Mouse (Mus musculus) heart, postnatal 0 days (tissue): ENCODE measurements around the gene Zfp704. TPM values are rescaled to one million over a fixed set of nuclear protein-coding genes. Genes with fewer than 3 reads are reported as not detected.

Experiments used
- ATAC-seq: fragments of 200-750 bp; cut with Nextera tagmentation; 2 replicates; pipeline ENCODE4 v1.8.0; 2017; ENCODE audit warnings: low read depth, moderate number of reproducible peaks, moderate library complexity; ENCODE audit not compliant: insufficient read depth
- DNase-seq: peaks from one replicate; pipeline ENCODE4 v3.0.0-alpha.2; 2016; ENCODE audit warnings: low spot score
- H3K27ac ChIP-seq: fragments of 300-500 bp; sonication (generic); 2 replicates; pipeline ENCODE4 v1.5.1; 2014; ENCODE audit warnings: low read depth, mild to moderate bottlenecking
- H3K27me3 ChIP-seq: fragments of 300-500 bp; sonication (generic); 2 replicates; pipeline ENCODE4 v1.6.1; 2014; ENCODE audit warnings: low read length, mixed read lengths; ENCODE audit not compliant: control insufficient read depth, insufficient read depth
- H3K36me3 ChIP-seq: fragments of 300-500 bp; sonication (generic); replicated peaks from 2 replicates; pipeline ENCODE4 v1.6.1; 2014; ENCODE audit warnings: low read length, mixed read lengths; ENCODE audit not compliant: control insufficient read depth, insufficient read depth
- H3K4me1 ChIP-seq: fragments of 300-500 bp; sonication (generic); 2 replicates; pipeline ENCODE4 v1.6.1; 2014; ENCODE audit warnings: antibody characterized with exemption; ENCODE audit not compliant: control insufficient read depth, insufficient read depth
- H3K4me2 ChIP-seq: fragments of 300-500 bp; sonication (generic); 2 replicates; pipeline ENCODE4 v1.6.1; 2014; ENCODE audit warnings: low read depth, mild to moderate bottlenecking, low read length, moderate library complexity
- H3K4me3 ChIP-seq: fragments of 300-500 bp; sonication (generic); 2 replicates; pipeline ENCODE4 v1.5.1; 2014; ENCODE audit warnings: low read depth, low read length
- H3K9ac ChIP-seq: fragments of 300-500 bp; sonication (generic); replicated peaks from 2 replicates; pipeline ENCODE4 v1.6.1; 2014; ENCODE audit warnings: low read depth, low read length, mixed read lengths
- H3K9me3 ChIP-seq: fragments of 300-500 bp; sonication (generic); replicated peaks from 2 replicates; pipeline ENCODE4 v1.6.1; 2016; ENCODE audit warnings: low read length; ENCODE audit not compliant: control insufficient read depth
- CTCF ChIP-seq: IDR thresholded peaks from 2 replicates; pipeline ENCODE4 v1.5.1; 2016; ENCODE audit warnings: antibody characterized with exemption, control low read depth, low read depth
- EP300 ChIP-seq: IDR thresholded peaks from 2 replicates; pipeline ENCODE4 v1.6.1; 2016; ENCODE audit warnings: antibody characterized with exemption, low read depth
- WGBS: fragments of 180-500 bp; shearing (Covaris S2); extraction: QIAGEN DNeasy Blood & Tissue Kit; methylation state at CpG from one replicate; pipeline ENCODE4 v1.1.7; 2014; 5-methylcytosine and 5-hydroxymethylcytosine counted together
- polyA plus RNA-seq: library from polyadenylated mRNA; unstranded; fragments of >200 nt; fragmentation: Nextera tagmentation; extraction: Ambion mirVana; gene quantifications from 2 replicates; pipeline ENCODE4 v1.2.1, GENCODE M21; 2015
- total RNA-seq: library from RNA; depleted of rRNA; stranded (reverse); fragments of >200 nt; gene quantifications from 2 replicates; pipeline ENCODE4 v1.2.3, GENCODE M21; 2014; ENCODE audit warnings: low replicate concordance

The Zfp704 gene
- total and polyA plus RNA-seq, 2 experiments from 2014 or later, result 3.5 to 15.8 TPM

- Histone ChIP-seq H3K9me3 (no peaks in the 10 kb centered on the region; the same call in 1 of the 2 replicates), H3K9ac (no peak overlapping the region), H3K36me3 (peaks cover 6% of the 10 kb centered on the region), H3K4me1 (no peaks in the 10 kb centered on the region), H3K27me3 (no peaks in the 10 kb centered on the region), H3K4me2 (no peak overlapping the region), H3K27ac (no peak overlapping the region), H3K4me3 (no peak overlapping the region)
- TF ChIP-seq CTCF (no peak), EP300 (no peak)
- DNase-seq (no peak), ATAC-seq (no peak)
- WGBS, result 90% methylated on average over 6 of the region's 6 CpGs
Observed at GRCm38 (mm10) chr3:9474331-9474730, 135.6 kb downstream of the Zfp704 start.

GRCm38 (mm10) chr3:9466287-9466686 lies 143.6 kb downstream of the Zfp704 start:
- TF ChIP-seq EP300, result no peak
- peak; percentile 98 for TF ChIP-seq CTCF
- WGBS, result 33% methylated on average over 3 of the region's 3 CpGs
- no peak overlapping the region for H3K9ac ChIP-seq
- no peak overlapping the region for H3K4me2 ChIP-seq
- H3K27me3 ChIP-seq, result no peaks in the 10 kb centered on the region
- DNase-seq, result peak; percentile 63
- H3K9me3 ChIP-seq, result no peaks in the 10 kb centered on the region
- H3K36me3 ChIP-seq, result no peaks in the 10 kb centered on the region; the same call in 1 of the 2 replicates
- no peak overlapping the region for H3K4me3 ChIP-seq
- 0 out of 2 replicates have a peak, but pooled peaks cover 4% of the 10 kb centered on the region for H3K4me1 ChIP-seq
- H3K27ac ChIP-seq, result no peak overlapping the region
- peak; percentile 78 for ATAC-seq

GRCm38 (mm10) chr3:9465731-9466130 lies 144.2 kb downstream of the Zfp704 start:
- WGBS, result 65% methylated on average over 4 of the region's 4 CpGs
- H3K4me3 ChIP-seq, result no peak overlapping the region
- no peaks in the 10 kb centered on the region for H3K36me3 ChIP-seq
- ATAC-seq (no peak), DNase-seq (no peak)
- H3K4me2 ChIP-seq, result no peak overlapping the region
- 0 out of 2 replicates have a peak, but pooled peaks cover 4% of the 10 kb centered on the region for H3K4me1 ChIP-seq
- no peak overlapping the region for H3K27ac ChIP-seq
- TF ChIP-seq EP300, result no peak
- TF ChIP-seq CTCF, result no peak
- no peaks in the 10 kb centered on the region for H3K27me3 ChIP-seq
- H3K9me3 ChIP-seq, result no peaks in the 10 kb centered on the region
- H3K9ac ChIP-seq, result no peak overlapping the region

GRCm38 (mm10) chr3:9461660-9462059 lies 148.2 kb downstream of the Zfp704 start:
- Histone ChIP-seq H3K36me3 (no peaks in the 10 kb centered on the region), H3K9me3 (no peaks in the 10 kb centered on the region), H3K4me2 (no peak overlapping the region), H3K27me3 (no peaks in the 10 kb centered on the region), H3K9ac (no peak overlapping the region), H3K4me3 (no peak overlapping the region), H3K27ac (peak overlapping the region; percentile 53), H3K4me1 (0 out of 2 replicates have a peak, but pooled peaks cover 4% of the 10 kb centered on the region)
- WGBS, result 35% methylated on average over 5 of the region's 5 CpGs
- TF ChIP-seq EP300 (no peak), CTCF (no peak)
- DNase-seq, result peak; percentile 40
- peak; percentile 76 for ATAC-seq

- Histone ChIP-seq H3K4me2 (no peak overlapping the region), H3K4me3 (no peak overlapping the region), H3K9ac (no peak overlapping the region), H3K27ac (no peak overlapping the region), H3K27me3 (no peaks in the 10 kb centered on the region), H3K9me3 (no peaks in the 10 kb centered on the region), H3K4me1 (0 out of 2 replicates have a peak, but pooled peaks cover 4% of the 10 kb centered on the region), H3K36me3 (no peaks in the 10 kb centered on the region)
- no peak for TF ChIP-seq CTCF
- no peak for TF ChIP-seq EP300
- WGBS, result 86% methylated on average over 6 of the region's 6 CpGs
- DNase-seq (no peak), ATAC-seq (no peak)
Observed at GRCm38 (mm10) chr3:9460284-9460683, 149.6 kb downstream of the Zfp704 start.

GRCm38 (mm10) chr3:9456380-9456890 lies 153.4 kb downstream of the Zfp704 start:
- no peak overlapping the region for H3K4me3 ChIP-seq
- ATAC-seq, result no peak; the same call in 1 of the 2 replicates
- WGBS, result 68% methylated on average over 10 of the region's 10 CpGs

More at GRCm38 (mm10) chr3:9456380-9456890, 153.4 kb downstream of the Zfp704 start:
- Histone ChIP-seq H3K27ac (no peak overlapping the region), H3K4me1 (0 out of 2 replicates have a peak, but pooled peaks cover 7% of the 10 kb centered on the region), H3K36me3 (no peaks in the 10 kb centered on the region), H3K9ac (no peak overlapping the region), H3K4me2 (no peak overlapping the region), H3K9me3 (no peaks in the 10 kb centered on the region), H3K27me3 (no peaks in the 10 kb centered on the region)
- DNase-seq, result no peak
- TF ChIP-seq CTCF, result no peak
- no peak for TF ChIP-seq EP300
